Mouse (Mus musculus) myocyte (in vitro differentiated cells): ENCODE measurements around the gene Deaf1.

Experiments used
- CEBPB ChIP-seq: IDR thresholded peaks from 2 replicates; pipeline ENCODE4 v1.6.1; 2011; ENCODE audit warnings: mild to moderate bottlenecking, moderate library complexity; ENCODE audit not compliant: poor library complexity, insufficient read depth, severe bottlenecking
- E2F4 ChIP-seq: IDR thresholded peaks from one replicate; pipeline ENCODE4 v1.6.1; 2011; ENCODE audit warnings: mild to moderate bottlenecking, control low read depth, moderate library complexity; ENCODE audit not compliant: insufficient read depth
- MAX ChIP-seq: IDR thresholded peaks from one replicate; pipeline ENCODE4 v1.6.1; 2011; ENCODE audit warnings: low read depth, mild to moderate bottlenecking, control low read depth
- MYOD1 ChIP-seq, 3 experiments: IDR thresholded peaks; one replicate each; pipeline ENCODE4 v1.6.1; 2011; ENCODE audit warnings: control low read depth in 2 of 3, low read depth in 2 of 3, mild to moderate bottlenecking in 2 of 3, moderate library complexity in 1 of 3; ENCODE audit not compliant: insufficient read length in 2 of 3, control insufficient read depth in 1 of 3
- MYOG ChIP-seq, 3 experiments: IDR thresholded peaks; one replicate each; pipeline ENCODE4 v1.6.1; 2011; ENCODE audit warnings: control low read depth in 2 of 3, low read depth in 2 of 3, mild to moderate bottlenecking in 2 of 3; ENCODE audit not compliant: insufficient read length in 2 of 3, control insufficient read depth in 1 of 3, insufficient read depth in 1 of 3
- POLR2A ChIP-seq: IDR thresholded peaks from one replicate; pipeline ENCODE4 v1.6.1; 2011; ENCODE audit warnings: low read depth, mild to moderate bottlenecking, control low read depth, moderate library complexity; ENCODE audit not compliant: insufficient read length
- POLR2AphosphoS2 ChIP-seq: IDR thresholded peaks from one replicate; pipeline ENCODE4 v1.6.1; 2011; ENCODE audit warnings: low read depth, control low read depth; ENCODE audit not compliant: insufficient read length
- REST ChIP-seq: IDR thresholded peaks from one replicate; pipeline ENCODE4 v1.6.1; 2011; ENCODE audit warnings: mild to moderate bottlenecking, control low read depth, moderate library complexity; ENCODE audit not compliant: insufficient read depth, insufficient read length
- SRF ChIP-seq: IDR thresholded peaks from one replicate; pipeline ENCODE4 v1.6.1; 2011; ENCODE audit warnings: low read depth; ENCODE audit not compliant: control insufficient read depth, insufficient read length
- TCF12 ChIP-seq: IDR thresholded peaks from one replicate; pipeline ENCODE4 v1.6.1; 2011; ENCODE audit warnings: mild to moderate bottlenecking, control low read depth; ENCODE audit not compliant: poor library complexity, insufficient read depth, severe bottlenecking
- TCF3 ChIP-seq: IDR thresholded peaks from one replicate; pipeline ENCODE4 v1.6.1; 2011; ENCODE audit warnings: low read depth, control low read depth; ENCODE audit not compliant: insufficient read length
- USF1 ChIP-seq: IDR thresholded peaks from one replicate; pipeline ENCODE4 v1.6.1; 2011; ENCODE audit warnings: low read depth, mild to moderate bottlenecking, control low read depth, moderate library complexity

DNA sequence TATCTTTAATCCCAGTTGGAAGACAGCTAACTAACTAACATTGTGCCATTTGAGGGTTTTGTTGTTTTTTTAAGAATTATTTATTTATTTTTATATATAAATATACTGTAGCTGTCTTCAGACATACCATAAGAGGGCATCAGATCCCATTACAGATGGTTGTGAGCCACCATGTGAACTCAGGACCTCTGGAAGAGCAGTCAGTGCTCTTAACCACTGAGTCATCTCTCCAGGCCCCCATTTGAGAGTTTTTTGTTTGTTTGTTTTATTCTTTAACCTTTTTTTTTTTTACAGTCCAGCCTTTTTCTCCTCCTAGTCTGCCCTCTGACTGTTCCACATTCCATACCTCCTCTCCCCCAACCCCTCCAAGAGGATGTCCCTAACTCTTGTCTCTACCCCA, 3.2 kb upstream of the Deaf1 start:
- no peak for TF ChIP-seq POLR2A
- no peak for TF ChIP-seq TCF3
- no peak for TF ChIP-seq POLR2AphosphoS2
- no peak for TF ChIP-seq MYOG (IDR thresholded peaks at IDR 0.05; ENCODE audit: control insufficient read depth in 1 of 3, insufficient read depth in 1 of 3, insufficient read length in 2 of 3, low read depth in 2 of 3)
- TF ChIP-seq CEBPB: no peak
- no peak for TF ChIP-seq MYOD1 (IDR thresholded peaks at IDR 0.05; ENCODE audit: control insufficient read depth in 1 of 3, insufficient read length in 2 of 3, low read depth in 2 of 3)
- TF ChIP-seq TCF12: no peak
- TF ChIP-seq E2F4: no peak
- TF ChIP-seq REST: no peak
- TF ChIP-seq USF1: no peak
- no peak for TF ChIP-seq SRF
- no peak for TF ChIP-seq MAX
